Mouse (Mus musculus): Measurements from ENCODE around the gene Atl2. TPM values are rescaled to one million over a fixed set of nuclear protein-coding genes. Genes with fewer than 3 reads are reported as not detected.

The Atl2 gene
- total RNA-seq, 2 experiments from 2014 or later, result 60.0 to 60.2 TPM

- DNase-seq (ENCODE audit: low spot score in 2 of 2), result no peak
Measured at GRCm38 (mm10) chr17:79901207-79901606, 5.3 kb upstream of the Atl2 start.

- no peak for DNase-seq (ENCODE audit: low spot score in 2 of 2)
Measured at GRCm38 (mm10) chr17:79898156-79898746, 2.3 kb upstream of the Atl2 start.

- DNase-seq (ENCODE audit: low spot score in 2 of 2), result no peak
Measured at GRCm38 (mm10) chr17:79897666-79898065, 1.7 kb upstream of the Atl2 start.

GRCm38 (mm10) chr17:79894971-79895882 lies 696 bp downstream of the Atl2 start:
- peak; percentile 61 to 69 for DNase-seq (ENCODE audit: low spot score in 2 of 2)

- DNase-seq (ENCODE audit: low spot score in 2 of 2), result no peak
Measured at GRCm38 (mm10) chr17:79894054-79894453, 1.9 kb downstream of the Atl2 start.

- DNase-seq (ENCODE audit: low spot score in 2 of 2), result no peak
Measured at GRCm38 (mm10) chr17:79891944-79892343, 4.0 kb downstream of the Atl2 start.

GRCm38 (mm10) chr17:79887926-79888325 lies 8.0 kb downstream of the Atl2 start:
- no peak for DNase-seq (ENCODE audit: low spot score in 2 of 2)

- no peak for DNase-seq (ENCODE audit: low spot score in 2 of 2)
Measured at GRCm38 (mm10) chr17:79883198-79883597, 12.7 kb downstream of the Atl2 start.

GRCm38 (mm10) chr17:79865027-79865426 lies 30.9 kb downstream of the Atl2 start:
- DNase-seq (ENCODE audit: low spot score in 2 of 2), result no peak

- no peak for DNase-seq (ENCODE audit: low spot score in 2 of 2)
Measured at GRCm38 (mm10) chr17:79864503-79864902, 31.4 kb downstream of the Atl2 start.

GRCm38 (mm10) chr17:79862038-79862437 lies 33.9 kb downstream of the Atl2 start:
- DNase-seq (ENCODE audit: low spot score in 2 of 2), result peak; percentile 29 to 41

- no peak for DNase-seq (ENCODE audit: low spot score in 2 of 2)
Measured at GRCm38 (mm10) chr17:79855533-79855932, 40.4 kb downstream of the Atl2 start.

- DNase-seq (ENCODE audit: low spot score in 2 of 2), result no peak
Measured at GRCm38 (mm10) chr17:79848385-79848784, 47.5 kb downstream of the Atl2 start.

- no peak for DNase-seq (ENCODE audit: low spot score in 2 of 2)
Measured at GRCm38 (mm10) chr17:79846182-79846581, 49.7 kb downstream of the Atl2 start.

- no peak for DNase-seq (ENCODE audit: low spot score in 2 of 2)
Measured at GRCm38 (mm10) chr17:79845695-79846094, 50.2 kb downstream of the Atl2 start.

GRCm38 (mm10) chr17:79840254-79841238 lies 55.4 kb downstream of the Atl2 start:
- DNase-seq (ENCODE audit: low spot score in 2 of 2), result peak; percentile 82 to 84

GRCm38 (mm10) chr17:79836978-79837377 lies 58.9 kb downstream of the Atl2 start:
- no peak for DNase-seq (ENCODE audit: low spot score in 2 of 2)

GRCm38 (mm10) chr17:79835714-79836373 lies 60.1 kb downstream of the Atl2 start:
- no peak for DNase-seq (ENCODE audit: low spot score in 2 of 2)

- no peak for DNase-seq (ENCODE audit: low spot score in 2 of 2)
Measured at GRCm38 (mm10) chr17:79832284-79832683, 63.6 kb downstream of the Atl2 start.

GRCm38 (mm10) chr17:79826482-79827034 lies 69.4 kb downstream of the Atl2 start:
- DNase-seq (ENCODE audit: low spot score in 2 of 2), result no peak

Measured in layer of hippocampus, postnatal 10 days (tissue).